Mouse (Mus musculus) forebrain, postnatal 0 days (tissue): ENCODE measurements around the gene Nfkb1. TPM values are rescaled to one million over a fixed set of nuclear protein-coding genes. Genes with fewer than 3 reads are reported as not detected.

Experiments
- ATAC-seq: fragments of 200-750 bp; cut with Nextera tagmentation; 2 replicates; pipeline ENCODE4 v1.8.0; 2017; ENCODE audit warnings: mild to moderate bottlenecking, moderate library complexity
- DNase-seq: peaks from one replicate; pipeline ENCODE4 v3.0.0-alpha.2; 2015
- H3K27ac ChIP-seq: fragments of 300-500 bp; sonication (generic); 2 replicates; pipeline ENCODE4 v1.5.1; 2014; ENCODE audit warnings: low read depth, mild to moderate bottlenecking, antibody characterized with exemption, low read length, moderate library complexity, mixed read lengths
- H3K27me3 ChIP-seq: fragments of 300-500 bp; sonication (generic); 2 replicates; pipeline ENCODE4 v1.6.1; 2014; ENCODE audit warnings: mild to moderate bottlenecking, low read length, mixed read lengths; ENCODE audit not compliant: insufficient read depth
- H3K36me3 ChIP-seq: fragments of 300-500 bp; sonication (generic); 2 replicates; pipeline ENCODE4 v1.6.1; 2014; ENCODE audit warnings: mild to moderate bottlenecking, moderate library complexity; ENCODE audit not compliant: insufficient read depth
- H3K4me1 ChIP-seq: fragments of 300-500 bp; sonication (generic); 2 replicates; pipeline ENCODE4 v1.6.1; 2014; ENCODE audit warnings: antibody characterized with exemption; ENCODE audit not compliant: insufficient read depth
- H3K4me2 ChIP-seq: fragments of 300-500 bp; sonication (generic); 2 replicates; pipeline ENCODE4 v1.6.1; 2014; ENCODE audit warnings: low read depth, mild to moderate bottlenecking, moderate library complexity
- H3K4me3 ChIP-seq: fragments of 300-500 bp; sonication (generic); 2 replicates; pipeline ENCODE4 v1.5.1; 2014; ENCODE audit warnings: low read depth, low read length, mixed read lengths
- H3K9ac ChIP-seq: fragments of 300-500 bp; sonication (generic); 2 replicates; pipeline ENCODE4 v1.6.1; 2014; ENCODE audit warnings: mild to moderate bottlenecking
- H3K9me3 ChIP-seq: fragments of 300-500 bp; sonication (generic); 2 replicates; pipeline ENCODE4 v1.6.1; 2016; ENCODE audit warnings: low read length
- CTCF ChIP-seq: sonication (generic); IDR thresholded peaks from 2 replicates; pipeline ENCODE4 v1.5.1; 2016; ENCODE audit warnings: antibody characterized with exemption, control low read depth, low read depth
- WGBS: fragments of 180-500 bp; shearing (Covaris S2); extraction: QIAGEN DNeasy Blood & Tissue Kit; methylation state at CpG from one replicate; pipeline ENCODE4 v1.1.7; 2014; 5-methylcytosine and 5-hydroxymethylcytosine counted together
- polyA plus RNA-seq: library from polyadenylated mRNA; unstranded; fragments of >200 nt; fragmentation: Nextera tagmentation; extraction: Ambion mirVana; gene quantifications from 2 replicates; pipeline ENCODE4 v1.2.1, GENCODE M21; 2015
- total RNA-seq: library from RNA; depleted of rRNA; stranded (reverse); fragments of >200 nt; gene quantifications from 2 replicates; pipeline ENCODE4 v1.2.3, GENCODE M21; 2014

Nfkb1 gene
- total and polyA plus RNA-seq, 2 experiments from 2014 or later: 4.4 to 22.5 TPM

DNA sequence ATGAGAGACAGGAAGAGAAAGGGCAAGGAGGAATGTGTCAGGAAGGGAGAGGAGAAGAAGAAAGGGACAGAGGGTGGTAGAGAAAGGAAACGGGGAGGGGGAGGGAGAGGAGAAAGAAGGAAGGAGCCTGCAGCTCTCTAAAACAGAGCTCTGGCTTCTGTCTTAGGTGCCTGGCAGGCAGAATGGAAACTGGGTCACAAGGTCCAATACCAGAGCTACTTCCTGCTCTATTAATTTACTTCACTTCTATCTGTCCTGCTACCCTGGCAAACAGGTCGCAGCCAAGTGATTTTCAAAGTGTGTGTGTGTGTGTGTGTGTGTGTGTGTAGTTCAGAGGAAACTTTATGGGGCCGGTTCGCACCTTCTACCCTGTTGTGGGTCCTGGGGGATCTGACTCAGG, 112.2 kb downstream of the Nfkb1 start:
- no peak overlapping the region for H3K4me3 ChIP-seq
- WGBS: 63% methylated on average over 4 of the region's 4 CpGs
- no peaks in the 10 kb centered on the region for H3K4me1 ChIP-seq
- H3K36me3 ChIP-seq: peaks cover 4% of the 10 kb centered on the region; the same call in 1 of the 2 replicates
- no peak for ATAC-seq
- H3K4me2 ChIP-seq: no peak overlapping the region
- no peak overlapping the region for H3K27ac ChIP-seq
- H3K27me3 ChIP-seq: no peaks in the 10 kb centered on the region
- TF ChIP-seq CTCF: no peak
- H3K9ac ChIP-seq: no peak overlapping the region
- H3K9me3 ChIP-seq: no peaks in the 10 kb centered on the region
- DNase-seq: no peak

DNA sequence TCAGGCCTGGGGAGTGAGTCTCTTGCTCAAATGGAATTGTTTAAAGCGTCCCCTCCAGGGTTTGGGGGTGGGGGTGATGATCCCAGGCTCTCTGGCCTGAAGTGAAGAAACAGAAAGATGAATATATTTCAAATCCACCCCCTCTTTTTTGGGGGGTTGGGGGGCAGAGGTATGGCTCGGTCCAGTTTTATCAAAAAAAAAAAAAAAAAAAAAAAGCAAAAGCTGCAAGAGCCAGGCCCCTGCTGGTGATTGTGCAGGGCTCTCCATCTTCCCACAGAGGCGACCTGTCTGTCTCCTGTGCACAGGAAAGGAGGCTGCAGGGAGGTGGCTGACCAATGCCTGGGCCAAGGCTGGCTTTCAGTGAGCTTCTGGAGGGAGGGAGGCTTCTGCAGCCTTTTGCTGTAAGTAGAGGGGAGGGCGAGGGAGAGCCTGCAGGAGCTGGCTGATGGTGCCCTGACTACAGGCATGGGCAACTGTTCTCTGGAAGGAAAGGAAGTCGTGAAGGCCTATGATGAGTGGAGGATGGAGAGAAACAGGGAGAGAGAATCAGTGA, 112.7 kb downstream of the Nfkb1 start:
- DNase-seq (no peak), ATAC-seq (no peak)
- Histone ChIP-seq H3K36me3 (no peaks in the 10 kb centered on the region), H3K4me1 (no peaks in the 10 kb centered on the region), H3K4me3 (no peak overlapping the region), H3K27ac (no peak overlapping the region), H3K4me2 (no peak overlapping the region), H3K9ac (no peak overlapping the region), H3K9me3 (no peaks in the 10 kb centered on the region), H3K27me3 (no peaks in the 10 kb centered on the region)
- WGBS: 63% methylated on average over 5 of the region's 5 CpGs
- TF ChIP-seq CTCF: no peak

DNA sequence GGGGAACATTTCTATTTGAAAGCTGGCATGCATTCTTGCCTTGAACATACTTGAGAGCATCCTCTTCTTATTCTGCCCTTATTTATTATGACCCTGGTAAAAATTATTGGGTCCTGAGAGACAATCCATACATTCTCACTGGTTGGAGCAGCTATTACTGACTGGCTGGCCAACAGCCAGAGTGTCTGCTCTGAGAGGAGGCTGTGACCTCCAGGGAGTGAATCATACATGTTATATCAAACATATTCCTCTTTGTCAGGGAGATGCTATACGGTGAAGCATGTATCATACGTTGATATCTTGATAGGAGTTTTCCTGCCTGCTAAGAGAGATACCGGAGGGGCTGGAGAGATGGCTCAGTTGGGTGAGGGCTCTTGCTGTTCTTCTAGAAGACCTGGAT, 116.2 kb downstream of the Nfkb1 start:
- 97% methylated on average over 3 of the region's 3 CpGs for WGBS
- H3K4me1 ChIP-seq: no peaks in the 10 kb centered on the region
- no peak for TF ChIP-seq CTCF

DNA sequence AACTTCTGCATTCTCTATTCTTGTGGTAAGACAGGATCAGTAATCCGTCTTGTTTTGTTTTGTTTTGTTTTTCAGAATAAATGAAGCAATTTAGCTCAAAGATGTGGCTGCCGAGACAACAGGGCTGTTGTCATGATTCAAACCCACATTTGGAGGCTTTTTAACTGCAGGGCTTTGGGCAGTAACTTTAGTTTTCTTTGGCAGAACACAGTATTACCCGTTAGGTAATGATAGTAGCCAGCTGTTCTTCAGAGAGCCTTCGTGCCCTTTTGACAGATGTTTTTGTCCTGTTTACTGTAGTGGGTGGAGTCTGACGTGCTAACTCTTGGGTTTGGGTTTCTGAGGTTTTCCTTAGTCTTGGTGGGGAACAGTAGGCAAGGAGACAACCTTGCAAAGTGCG, 118.3 kb downstream of the Nfkb1 start:
- 55% methylated on average over 6 of the region's 6 CpGs for WGBS
- no peaks in the 10 kb centered on the region for H3K4me1 ChIP-seq

More for the DNA sequence above, 116.2 kb downstream of the Nfkb1 start:
- no peaks in the 10 kb centered on the region for H3K9me3 ChIP-seq
- no peaks in the 10 kb centered on the region for H3K27me3 ChIP-seq
- ATAC-seq (no peak), DNase-seq (no peak)
- H3K4me3 ChIP-seq: no peak overlapping the region
- H3K4me2 ChIP-seq: no peak overlapping the region
- no peak overlapping the region for H3K27ac ChIP-seq
- no peaks in the 10 kb centered on the region for H3K36me3 ChIP-seq
- no peak overlapping the region for H3K9ac ChIP-seq

DNA sequence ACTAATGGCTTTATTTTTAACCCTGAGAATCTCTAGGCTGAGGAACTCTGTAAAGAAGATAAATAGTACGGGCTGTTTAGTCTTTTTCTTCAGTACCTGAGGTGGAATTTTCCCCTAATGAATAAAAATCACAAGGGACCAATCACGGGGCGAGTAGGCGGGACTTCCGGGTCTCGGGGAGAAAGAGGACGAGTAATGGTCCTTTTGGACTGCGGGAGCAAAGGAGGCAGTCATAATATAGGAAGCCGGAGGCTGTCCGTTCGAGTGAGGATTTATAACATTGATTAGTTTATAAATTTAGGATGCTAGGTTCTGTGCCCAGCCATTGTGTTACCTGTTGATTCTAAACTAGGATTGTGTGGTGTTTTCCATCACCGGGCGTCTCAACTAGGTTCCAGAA, 119.8 kb downstream of the Nfkb1 start:
- 69% methylated on average over 13 of the region's 13 CpGs for WGBS
- no peaks in the 10 kb centered on the region for H3K9me3 ChIP-seq
- H3K27ac ChIP-seq: no peak overlapping the region
- DNase-seq: no peak
- H3K4me1 ChIP-seq: no peaks in the 10 kb centered on the region
- no peaks in the 10 kb centered on the region for H3K36me3 ChIP-seq
- no peak overlapping the region for H3K4me2 ChIP-seq
- no peaks in the 10 kb centered on the region for H3K27me3 ChIP-seq
- H3K4me3 ChIP-seq: no peak overlapping the region
- H3K9ac ChIP-seq: no peak overlapping the region
- no peak for ATAC-seq
- no peak for TF ChIP-seq CTCF

More for the DNA sequence above, 118.3 kb downstream of the Nfkb1 start:
- no peak overlapping the region for H3K9ac ChIP-seq
- no peak overlapping the region for H3K4me2 ChIP-seq
- H3K27ac ChIP-seq: no peak overlapping the region
- ATAC-seq (no peak), DNase-seq (no peak)
- no peak for TF ChIP-seq CTCF
- H3K27me3 ChIP-seq: no peaks in the 10 kb centered on the region
- H3K9me3 ChIP-seq: no peaks in the 10 kb centered on the region
- H3K4me3 ChIP-seq: no peak overlapping the region
- H3K36me3 ChIP-seq: no peaks in the 10 kb centered on the region

DNA sequence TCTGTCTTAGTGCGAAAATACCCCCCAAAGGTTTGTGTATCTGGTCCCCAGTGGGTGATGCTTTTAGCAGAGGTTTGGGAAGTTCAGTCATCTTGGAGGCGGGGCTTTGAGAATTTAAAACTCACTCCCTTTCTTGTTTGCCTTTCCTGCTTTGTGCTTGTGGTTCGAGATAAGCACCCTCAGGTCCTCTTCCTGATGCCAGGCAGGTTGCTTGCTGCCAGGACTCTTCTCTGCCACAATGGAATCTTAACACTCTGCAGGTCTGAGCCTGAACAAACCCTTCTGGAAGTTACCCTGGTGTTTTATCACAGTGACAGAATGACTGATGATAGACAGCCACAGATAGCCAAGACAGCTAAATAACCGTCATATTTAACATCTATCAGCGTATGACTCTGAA, 122.7 kb downstream of the Nfkb1 start:
- TF ChIP-seq CTCF: no peak
- no peak for DNase-seq
- Histone ChIP-seq H3K4me1 (no peaks in the 10 kb centered on the region), H3K9me3 (no peaks in the 10 kb centered on the region), H3K36me3 (no peaks in the 10 kb centered on the region), H3K9ac (no peak overlapping the region), H3K27me3 (no peaks in the 10 kb centered on the region), H3K4me2 (no peak overlapping the region), H3K27ac (no peak overlapping the region), H3K4me3 (no peak overlapping the region)
- 78% methylated on average over 5 of the region's 5 CpGs for WGBS
- ATAC-seq: no peak

DNA sequence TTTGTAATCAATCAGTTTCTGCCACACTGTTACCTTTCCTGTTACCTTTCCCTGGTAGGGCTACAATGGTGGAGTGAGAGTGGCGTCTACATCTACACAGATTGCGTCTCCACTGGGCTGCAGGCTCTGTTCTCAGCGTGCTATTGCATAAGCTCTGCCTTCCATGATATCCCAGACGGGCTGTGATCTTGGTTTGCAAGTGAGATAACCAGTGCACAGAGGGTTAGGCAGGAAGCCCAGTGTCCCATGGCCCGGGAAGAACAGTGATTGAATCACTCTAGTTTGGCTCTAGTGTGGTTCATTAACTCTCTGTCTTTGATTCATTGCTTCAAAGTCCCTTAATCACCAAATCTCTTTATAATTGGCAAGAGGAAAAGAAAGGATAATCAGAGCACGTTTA, 123.5 kb downstream of the Nfkb1 start:
- Histone ChIP-seq H3K36me3 (no peaks in the 10 kb centered on the region), H3K4me1 (no peaks in the 10 kb centered on the region), H3K4me3 (no peak overlapping the region), H3K4me2 (no peak overlapping the region), H3K27me3 (no peaks in the 10 kb centered on the region), H3K9ac (no peak overlapping the region), H3K9me3 (no peaks in the 10 kb centered on the region), H3K27ac (no peak overlapping the region)
- WGBS: 46% methylated on average over 6 of the region's 6 CpGs
- ATAC-seq (no peak), DNase-seq (no peak)
- TF ChIP-seq CTCF: no peak
